9 mouse cellular contexts compared by ENCODE assay signal in genomic region chr3:88173375-88173774, GRCm38 (mm10). TPM values are rescaled to one million over a fixed set of nuclear protein-coding genes. Genes with fewer than 3 reads are reported as not detected.
DNase-seq lines count a peak whose midpoint lies in the region; ATAC-seq and TF ChIP-seq lines count a peak whose summit lies in the region.
"Had no signal": no experiment of that assay in that cellular context is flagged by ENCODE, and none has a peak within 500 bp of the region (broad histone marks: within the 10 kb centered on the region; RNA-seq: fewer than 3 reads in every experiment).

No protein-coding gene starts in this region.

- H3K27ac ChIP-seq in kidney, embryonic 14.5 days (ENCODE audit: low read depth, low read length) = no peak overlapping the region
- H3K27ac ChIP-seq in spleen, adult 2 months (ENCODE audit: insufficient read depth, low read length) = no peak overlapping the region
- H3K27ac ChIP-seq: embryonic facial prominence, embryonic 15.5 days had no signal

- no peak for TF ChIP-seq POLR2A in spleen, adult 2 months (IDR thresholded peaks at IDR 0.05; ENCODE audit: low read depth, low read length)

- H3K4me3 ChIP-seq in kidney, embryonic 14.5 days (ENCODE audit: low read length) = no peak overlapping the region
- H3K4me3 ChIP-seq in spleen, adult 2 months (ENCODE audit: extremely low read depth, insufficient read depth, insufficient read length) = no peak overlapping the region
- H3K4me3 ChIP-seq: embryonic facial prominence, embryonic 15.5 days had no signal

- H3K27me3 ChIP-seq in kidney, embryonic 14.5 days (ENCODE audit: control insufficient read depth, insufficient read depth, low read length) = no peaks in the 10 kb centered on the region
- no peaks in the 10 kb centered on the region for H3K27me3 ChIP-seq in spleen, adult 2 months (ENCODE audit: control insufficient read depth, insufficient read depth, low read length)
- H3K27me3 ChIP-seq: embryonic facial prominence, embryonic 15.5 days had no signal

- no peak for ATAC-seq in kidney, embryonic 14.5 days (ENCODE audit: low FRiP score, low TSS enrichment)

- H3K36me3 ChIP-seq in kidney, embryonic 14.5 days (ENCODE audit: control insufficient read depth, insufficient read depth, low read length) = peaks cover 44% of the 10 kb centered on the region
- H3K36me3 ChIP-seq in spleen, adult 2 months (ENCODE audit: control insufficient read depth, insufficient read depth, low read length) = peaks cover 25% of the 10 kb centered on the region

- H3K4me1 ChIP-seq in kidney, embryonic 14.5 days (ENCODE audit: control insufficient read depth, insufficient read depth, low read length) = 0 out of 2 replicates have a peak, but pooled peaks cover 3% of the 10 kb centered on the region
- H3K4me1 ChIP-seq in spleen, adult 2 months (ENCODE audit: control insufficient read depth, insufficient read depth, insufficient read length) = 0 out of 2 replicates have a peak, but pooled peaks cover 2% of the 10 kb centered on the region

- H3K9me3 ChIP-seq in kidney, embryonic 14.5 days (ENCODE audit: control insufficient read depth, low read length) = no peaks in the 10 kb centered on the region
- H3K9me3 ChIP-seq: embryonic facial prominence, embryonic 15.5 days had no signal

- peak; percentile 82; the same call in 1 of the 2 replicates for TF ChIP-seq CTCF in spleen, adult 2 months (IDR thresholded peaks at IDR 0.05; ENCODE audit: extremely low read depth, insufficient read depth, insufficient read length, insufficient replicate concordance)

- no peak overlapping the region for H3K4me2 ChIP-seq in kidney, embryonic 14.5 days (replicated peaks; ENCODE audit: low read depth, low read length)
- H3K4me2 ChIP-seq: embryonic facial prominence, embryonic 15.5 days had no signal

- 57% methylated on average over 3 of the region's 3 CpGs for WGBS in kidney, embryonic 14.5 days
- 69% methylated on average over 3 of the region's 3 CpGs for WGBS in spleen, adult 2 months

- no peak overlapping the region for H3K9ac ChIP-seq in kidney, embryonic 14.5 days (ENCODE audit: low read depth, low read length)
- H3K9ac ChIP-seq: embryonic facial prominence, embryonic 15.5 days had no signal

- peak; percentile 55 for DNase-seq in kidney, adult 11 months
- DNase-seq in A20 (ENCODE audit: low read depth, low spot score) = peak; percentile 60
- peak; percentile 43 for DNase-seq in MN1 (ENCODE audit: low spot score)
- peak; percentile 58 for DNase-seq in embryo, embryonic 10.5 days (ENCODE audit: low spot score)
- DNase-seq in kidney, postnatal 25 days = peak; percentile 72 to 73
- peak in 1 of 2 experiments; percentile 65 for DNase-seq in spleen, adult 2 months (ENCODE audit: low read depth in 1 of 2, low spot score in 2 of 2)
- no peak for DNase-seq in layer of hippocampus, postnatal 14 days (ENCODE audit: low spot score in 2 of 2)

RNA-seq across cellular contexts. Expression of gene Mef2d, which starts 31.2 kb away (rescaled TPM):
- polyA plus RNA-seq in kidney, embryonic 14.5 days (2014; fragmentation: Nextera tagmentation; extraction: Ambion mirVana) = 12.6 and 21.8 TPM in 2 replicates
- 119 and 142 TPM in 2 replicates for polyA plus RNA-seq in spleen, adult 2 months (2012; rRNA removed)
- 100 to 1,000 TPM; 146 to 156 TPM for total RNA-seq in layer of hippocampus, postnatal 14 days (2021)

Comparison
In these comparisons a context has a peak if more than half of its experiments do, and no peak if none do; other contexts are left out.
1. DNase-seq: peak in kidney, adult 11 months (single experiment), A20 (single experiment), MN1 (single experiment), embryo, embryonic 10.5 days (single experiment) and kidney, postnatal 25 days (2 of 2); none in layer of hippocampus, postnatal 14 days (0 of 2).